Mouse (Mus musculus) midbrain, embryonic 13.5 days (tissue): ENCODE data around the gene Gal3st2c. TPM values are rescaled to one million over a fixed set of nuclear protein-coding genes. Genes with fewer than 3 reads are reported as not detected.
"Not testable (repeated sequence)": the region's sequence is repeated elsewhere in the genome, so short reads cannot be mapped to it uniquely, and the experiment has no call there.

ENCODE experiments used
- ATAC-seq: fragments of 200-750 bp; cut with Nextera tagmentation; 2 replicates; pipeline ENCODE4 v1.8.0; 2017; ENCODE audit warnings: mild to moderate bottlenecking, moderate TSS enrichment, moderate library complexity
- H3K27ac ChIP-seq: fragments of 300-500 bp; sonication (generic); 2 replicates; pipeline ENCODE4 v1.5.1; 2015; ENCODE audit warnings: inconsistent platforms, mild to moderate bottlenecking, moderate library complexity
- H3K27me3 ChIP-seq: fragments of 300-500 bp; sonication (generic); 2 replicates; pipeline ENCODE4 v1.6.1; 2015; ENCODE audit warnings: mild to moderate bottlenecking, inconsistent platforms
- H3K36me3 ChIP-seq: fragments of 300-500 bp; sonication (generic); 2 replicates; pipeline ENCODE4 v1.6.1; 2015; ENCODE audit warnings: mild to moderate bottlenecking, inconsistent platforms
- H3K4me1 ChIP-seq: fragments of 300-500 bp; sonication (generic); replicated peaks from 2 replicates; pipeline ENCODE4 v1.6.1; 2015; ENCODE audit warnings: inconsistent platforms
- H3K4me2 ChIP-seq: fragments of 300-500 bp; sonication (generic); replicated peaks from 2 replicates; pipeline ENCODE4 v1.6.1; 2015; ENCODE audit warnings: moderate library complexity, mild to moderate bottlenecking, inconsistent platforms
- H3K4me3 ChIP-seq: fragments of 300-500 bp; sonication (generic); replicated peaks from 2 replicates; pipeline ENCODE4 v1.5.1; 2015; ENCODE audit warnings: mild to moderate bottlenecking, inconsistent platforms
- H3K9ac ChIP-seq: fragments of 300-500 bp; sonication (generic); replicated peaks from 2 replicates; pipeline ENCODE4 v1.6.1; 2015; ENCODE audit warnings: mild to moderate bottlenecking, inconsistent platforms
- H3K9me3 ChIP-seq: fragments of 300-500 bp; sonication (generic); 2 replicates; pipeline ENCODE4 v1.6.1; 2016; ENCODE audit warnings: mild to moderate bottlenecking, inconsistent platforms
- WGBS: fragments of 180-500 bp; shearing (Covaris S2); methylation state at CpG from one replicate; pipeline ENCODE4 v1.1.7; 2015; 5-methylcytosine and 5-hydroxymethylcytosine counted together
- polyA plus RNA-seq: library from polyadenylated mRNA; unstranded; fragments of >200 nt; fragmentation: Nextera tagmentation; extraction: Ambion mirVana; gene quantifications from 2 replicates; pipeline ENCODE4 v1.2.1, GENCODE M21; 2015

The Gal3st2c gene
- polyA plus RNA-seq, 1 experiment from 2014 or later: not detected

- Histone ChIP-seq H3K4me3 (no peak within 1 kb of the TSS), H3K4me2 (no peak within 1 kb of the TSS)
- 72% methylated on average over 6 of the region's 6 CpGs for WGBS
These were observed 62.1 kb downstream of the Gal3st2c start, which contains the start of gene Pdcd1 for GRCm38 (mm10) chr1:94052373-94052772. TSS of gene Pdcd1 (minus strand) at chr1:94052553.

DNA sequence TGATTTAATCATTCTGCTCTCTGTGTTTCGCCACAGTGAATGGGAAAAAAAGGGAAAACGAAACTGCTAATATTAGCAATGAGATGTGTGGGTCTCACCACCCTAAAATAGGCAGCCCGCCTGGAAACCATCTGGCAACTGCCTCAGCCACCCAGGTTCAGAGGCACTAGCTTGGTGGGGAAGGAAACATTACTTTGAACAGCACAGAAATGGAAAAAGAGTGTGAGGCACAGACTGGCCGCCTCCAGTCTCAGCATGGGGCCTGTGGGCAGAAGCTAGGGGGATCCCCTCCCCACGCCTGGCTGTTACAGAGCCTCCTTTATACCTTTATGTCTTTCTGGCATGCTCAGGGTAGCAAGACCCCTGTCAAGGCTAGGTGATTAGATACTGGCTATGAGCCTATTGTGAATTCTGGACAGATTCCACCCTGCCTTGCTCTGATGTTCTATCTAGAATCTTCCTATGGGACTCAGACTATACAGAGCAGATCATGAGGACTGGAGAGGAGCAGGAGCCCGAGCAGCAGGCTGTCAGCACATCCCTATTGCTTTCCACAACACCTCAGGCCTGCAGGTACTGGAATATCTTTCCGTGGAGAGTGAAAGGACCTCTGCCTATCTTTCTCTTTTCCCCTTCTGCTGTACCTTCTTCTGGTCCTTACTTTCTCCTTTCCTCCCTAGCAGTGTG lies 63.4 kb downstream of the Gal3st2c start:
- no peaks in the 10 kb centered on the region for H3K4me1 ChIP-seq
- H3K4me3 ChIP-seq: no peak overlapping the region
- no peaks in the 10 kb centered on the region for H3K9me3 ChIP-seq
- H3K4me2 ChIP-seq: no peak overlapping the region
- H3K36me3 ChIP-seq: no peaks in the 10 kb centered on the region
- no peak overlapping the region for H3K9ac ChIP-seq
- WGBS: 72% methylated on average over 7 of the region's 7 CpGs
- no peaks in the 10 kb centered on the region for H3K27me3 ChIP-seq
- ATAC-seq: no peak
- H3K27ac ChIP-seq: no peak overlapping the region

More at GRCm38 (mm10) chr1:94052373-94052772, 62.1 kb downstream of the Gal3st2c start, which contains the start of gene Pdcd1:
- no peaks in the 10 kb centered on the region for H3K4me1 ChIP-seq
- no peak within 1 kb of the TSS for H3K27ac ChIP-seq
- ATAC-seq: no peak
- no peaks in the 10 kb centered on the region for H3K36me3 ChIP-seq
- no peaks in the 10 kb centered on the region for H3K27me3 ChIP-seq
- H3K9ac ChIP-seq: no peak within 1 kb of the TSS
- no peaks in the 10 kb centered on the region for H3K9me3 ChIP-seq

DNA sequence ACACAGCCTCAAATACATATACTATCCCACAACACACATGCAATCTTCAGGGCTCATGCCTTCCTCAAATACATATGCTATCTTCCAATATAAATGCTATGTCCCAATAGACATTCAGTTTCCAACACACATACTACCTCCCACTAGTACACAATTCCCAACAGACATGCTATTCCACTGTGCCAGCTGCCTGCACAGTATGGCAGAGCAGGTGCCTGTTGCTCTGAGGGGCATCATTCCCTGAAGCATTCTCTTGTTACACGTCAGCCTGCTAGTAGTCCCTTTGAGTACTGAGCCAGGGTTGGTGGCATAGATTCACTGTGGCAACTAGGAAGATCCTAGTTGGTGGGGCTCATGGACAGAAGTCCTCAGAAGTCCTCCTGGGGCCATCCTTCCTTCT lies 64.2 kb downstream of the Gal3st2c start:
- Histone ChIP-seq H3K9me3 (no peaks in the 10 kb centered on the region), H3K9ac (no peak overlapping the region), H3K27me3 (no peaks in the 10 kb centered on the region), H3K4me1 (no peaks in the 10 kb centered on the region), H3K4me2 (no peak overlapping the region), H3K4me3 (no peak overlapping the region), H3K27ac (no peak overlapping the region), H3K36me3 (no peaks in the 10 kb centered on the region)
- no peak for ATAC-seq
- WGBS: 78% methylated on average over 1 of the region's 1 CpGs

GRCm38 (mm10) chr1:94055966-94056365 lies 65.7 kb downstream of the Gal3st2c start:
- H3K36me3 ChIP-seq: no peaks in the 10 kb centered on the region
- H3K27me3 ChIP-seq: no peaks in the 10 kb centered on the region
- no peak overlapping the region for H3K4me2 ChIP-seq
- no peaks in the 10 kb centered on the region for H3K9me3 ChIP-seq
- H3K4me3 ChIP-seq: no peak overlapping the region
- no peak overlapping the region for H3K9ac ChIP-seq
- no peaks in the 10 kb centered on the region for H3K4me1 ChIP-seq
- WGBS: 86% methylated on average over 3 of the region's 3 CpGs
- no peak overlapping the region for H3K27ac ChIP-seq
- ATAC-seq: no peak

GRCm38 (mm10) chr1:94057401-94057800 lies 67.1 kb downstream of the Gal3st2c start:
- Histone ChIP-seq H3K4me2 (no peak overlapping the region), H3K4me3 (no peak overlapping the region), H3K9me3 (no peaks in the 10 kb centered on the region), H3K27ac (no peak overlapping the region), H3K36me3 (no peaks in the 10 kb centered on the region), H3K9ac (no peak overlapping the region), H3K27me3 (no peaks in the 10 kb centered on the region), H3K4me1 (no peaks in the 10 kb centered on the region)
- 85% methylated on average over 2 of the region's 2 CpGs for WGBS
- ATAC-seq: no peak

- ATAC-seq: not testable (repeated sequence)
- 88% methylated on average over 1 of the region's 1 CpGs for WGBS
These were observed 68.0 kb downstream of the Gal3st2c start for GRCm38 (mm10) chr1:94058281-94058680.

More at GRCm38 (mm10) chr1:94058281-94058680, 68.0 kb downstream of the Gal3st2c start:
- H3K4me1 ChIP-seq, H3K27ac ChIP-seq, H3K9ac ChIP-seq, H3K27me3 ChIP-seq, H3K4me2 ChIP-seq, H3K9me3 ChIP-seq, H3K4me3 ChIP-seq, H3K36me3 ChIP-seq: not testable (repeated sequence)

Other genes starting within 250 kb of the Gal3st2c start
- 107 and 109 TPM in 2 replicates for gene Atg4b, start 239.0 kb upstream of the Gal3st2c start, polyA plus RNA-seq
- gene Thap4, start 235.6 kb upstream of the Gal3st2c start, polyA plus RNA-seq: 41.7 and 49.2 TPM in 2 replicates
- gene Dtymk, start 188.6 kb upstream of the Gal3st2c start, polyA plus RNA-seq: 172 and 175 TPM in 2 replicates
- 11.9 and 12.3 TPM in 2 replicates for gene Ing5, start 186.5 kb upstream of the Gal3st2c start, polyA plus RNA-seq
- 16.2 and 18.5 TPM in 2 replicates for gene D2hgdh, start 165.6 kb upstream of the Gal3st2c start, polyA plus RNA-seq
- not detected in 2 replicates for gene Gal3st2, start 129.2 kb upstream of the Gal3st2c start, polyA plus RNA-seq
- not detected in 2 replicates for gene Gal3st2b, start 72.2 kb upstream of the Gal3st2c start, polyA plus RNA-seq
- gene Neu4, start 29.9 kb downstream of the Gal3st2c start, polyA plus RNA-seq: not detected in 2 replicates
- not detected in 2 replicates for gene Pdcd1, start 62.0 kb downstream of the Gal3st2c start, polyA plus RNA-seq